Mouse (Mus musculus) kidney, postnatal 36 days (tissue): ENCODE results near the gene Mllt1.
A peak's percentile ranks its signal among the peaks of the same experiment; 100 is the strongest.

Experiments used
- DNase-seq, 2 experiments: peaks; one replicate each; pipeline ENCODE4 v3.0.0; 2021 to 2022; ENCODE audit warnings: mixed read lengths in 2 of 2

Mllt1 gene

DNA sequence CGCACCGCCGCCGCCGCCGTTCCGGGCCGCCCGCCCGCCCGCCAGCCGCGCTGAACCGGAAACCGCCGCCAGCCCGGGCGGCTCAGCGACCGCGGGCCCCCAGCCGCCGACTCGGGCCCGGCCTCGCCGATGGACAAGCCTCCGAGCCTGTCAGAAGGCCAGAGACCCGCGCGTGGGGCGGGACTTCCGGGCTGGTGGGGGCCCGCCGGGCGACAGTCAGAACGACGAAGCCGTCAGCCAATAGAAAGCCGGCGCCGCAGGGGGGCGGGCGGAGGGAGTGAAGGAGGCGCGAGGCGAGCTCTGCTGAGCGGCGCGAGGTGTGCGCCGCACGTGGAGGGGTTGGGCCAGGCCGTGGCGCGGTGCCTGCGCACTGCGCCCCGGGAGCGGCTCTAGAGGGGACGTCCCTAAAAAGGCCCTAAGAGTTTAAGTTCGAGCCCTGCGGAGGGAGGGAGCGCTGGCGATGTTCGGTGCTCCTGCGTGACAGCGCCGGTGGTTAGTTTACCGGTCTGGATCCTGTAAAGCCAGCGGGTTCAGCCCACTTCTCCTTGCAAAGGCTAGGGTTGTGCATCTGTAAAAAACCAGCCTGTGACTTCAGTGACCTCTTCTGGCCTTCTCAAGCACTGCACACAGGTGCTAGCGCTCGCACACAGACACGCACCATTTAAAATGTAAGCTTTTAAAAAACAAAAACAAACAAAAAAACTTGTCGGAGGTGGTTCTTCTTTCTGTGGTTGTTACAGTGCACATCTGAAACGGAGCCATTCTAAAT, at the start of gene Mllt1:
Gene Mllt1 (minus strand): TSS at position 53 of the 769 bp plus-strand sequence.
- peak; percentile 98 to 99 for DNase-seq

DNA sequence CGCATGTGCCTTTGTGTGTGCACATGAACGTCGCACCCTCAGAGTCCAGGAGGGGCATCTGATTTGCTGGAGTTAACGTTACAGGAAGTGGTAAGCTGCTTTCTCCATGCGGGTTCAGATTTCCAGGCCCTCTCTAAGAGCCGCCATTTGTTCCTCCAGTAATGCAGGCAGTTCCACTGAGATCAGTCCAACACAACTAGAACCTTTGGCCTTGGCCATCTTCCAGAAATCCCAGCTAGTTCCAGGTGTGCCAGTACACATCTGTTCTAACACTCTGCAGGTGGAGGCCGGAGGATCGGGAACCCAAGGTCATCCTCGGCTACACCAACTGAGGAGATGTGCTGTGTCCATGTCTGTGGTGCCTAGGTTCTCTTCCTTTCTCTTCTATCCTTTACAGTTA, 49.7 kb upstream of the Mllt1 start:
- DNase-seq = no peak

GRCm38 (mm10) chr17:56982013-56982412, 46.8 kb upstream of the Mllt1 start, which contains the start of gene Acer1:
TSS of gene Acer1 (minus strand) at chr17:56982126.
- DNase-seq = no peak

- no peak for DNase-seq
Observed at GRCm38 (mm10) chr17:56981049-56981448, 45.8 kb upstream of the Mllt1 start.

- no peak for DNase-seq
Observed at GRCm38 (mm10) chr17:56979524-56979923, 44.3 kb upstream of the Mllt1 start.

- no peak for DNase-seq
Observed at GRCm38 (mm10) chr17:56976531-56977390, 41.5 kb upstream of the Mllt1 start.

DNA sequence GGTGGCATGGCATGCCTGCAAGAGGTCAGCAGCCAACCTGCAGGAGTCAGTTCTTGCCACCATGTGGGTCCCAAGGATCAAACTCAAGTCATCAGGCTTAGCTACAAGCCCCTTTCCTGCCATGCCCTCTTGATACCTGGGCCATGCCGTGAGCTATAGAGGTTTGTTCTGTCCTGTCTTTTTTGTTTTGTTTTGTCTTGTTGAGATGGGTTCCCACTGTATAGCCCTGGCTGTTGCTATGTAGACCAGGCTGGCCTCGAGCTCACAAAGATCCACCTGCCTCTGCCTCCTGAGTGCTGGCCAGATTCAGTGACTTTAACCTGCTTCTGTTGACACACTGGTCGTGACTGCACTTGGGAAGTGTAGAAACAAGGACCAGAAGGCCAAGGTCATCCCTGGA, 40.2 kb upstream of the Mllt1 start:
- no peak for DNase-seq

DNA sequence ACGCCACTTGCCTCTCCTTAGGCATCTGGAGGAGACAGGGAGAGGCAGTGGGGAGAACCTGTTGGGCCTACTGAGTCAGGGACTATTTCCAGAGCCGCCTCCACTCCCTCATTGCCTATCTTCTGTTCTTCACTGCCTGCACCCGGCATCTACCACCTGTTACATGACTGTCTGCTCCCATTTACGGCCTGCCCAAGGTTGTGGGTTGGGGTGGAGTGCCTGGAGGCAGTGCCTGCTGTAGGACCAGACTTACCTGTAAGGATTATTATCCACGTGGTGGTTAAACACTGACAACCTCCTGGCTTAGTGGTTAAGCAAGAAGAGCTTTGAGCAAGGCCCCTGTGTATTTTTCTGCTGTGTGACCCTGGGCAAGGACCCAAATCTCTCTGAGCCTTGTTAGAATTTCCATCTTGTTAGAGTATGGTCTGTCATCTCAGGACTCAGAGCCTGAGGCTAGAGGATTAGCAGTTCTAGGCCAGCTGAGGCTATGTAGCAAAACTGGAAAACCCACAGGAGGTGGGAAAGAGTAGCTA, 39.6 kb upstream of the Mllt1 start:
- no peak for DNase-seq

GRCm38 (mm10) chr17:56973956-56974707, 38.9 kb upstream of the Mllt1 start:
- DNase-seq = no peak

DNA sequence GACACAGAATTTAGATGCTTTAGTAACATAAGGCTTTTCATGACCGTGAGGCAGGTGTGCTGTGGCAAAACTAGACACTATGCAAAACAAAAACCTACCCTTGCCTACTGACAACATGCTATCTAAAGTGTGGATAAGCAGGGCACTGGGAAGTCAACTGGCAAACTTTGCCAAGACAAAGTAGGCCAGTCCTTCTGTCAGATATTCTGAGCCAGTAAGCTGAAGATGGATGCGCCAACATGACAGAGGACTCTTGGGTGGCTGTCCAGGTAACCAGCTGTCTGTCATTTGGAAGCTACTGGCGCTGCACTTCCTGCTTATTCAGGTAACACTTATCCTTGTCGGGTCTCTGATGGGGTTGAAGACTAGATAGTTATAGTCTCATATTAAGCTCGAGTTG, 34.9 kb upstream of the Mllt1 start:
- no peak for DNase-seq

- no peak for DNase-seq
Observed at GRCm38 (mm10) chr17:56969321-56969720, 34.1 kb upstream of the Mllt1 start.

DNA sequence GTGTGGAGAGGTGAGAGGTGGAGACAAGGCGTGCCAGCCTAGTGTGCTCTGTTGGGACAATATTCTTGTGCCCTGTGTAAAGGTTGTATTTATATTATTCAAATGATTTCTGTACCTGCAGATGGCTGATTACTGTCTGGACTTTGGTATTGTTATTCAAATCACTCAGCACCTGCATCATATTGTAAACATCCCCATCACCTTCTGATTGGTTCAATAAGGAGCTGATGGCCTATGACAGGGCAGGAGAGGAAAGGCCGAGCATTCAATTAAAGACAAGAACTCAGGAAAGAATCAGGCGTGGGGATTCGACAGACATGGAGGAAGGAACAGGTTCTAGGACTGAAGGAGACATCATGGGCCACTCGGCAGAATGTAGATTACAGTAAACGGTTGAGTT, 28.4 kb upstream of the Mllt1 start:
- DNase-seq = no peak

DNA sequence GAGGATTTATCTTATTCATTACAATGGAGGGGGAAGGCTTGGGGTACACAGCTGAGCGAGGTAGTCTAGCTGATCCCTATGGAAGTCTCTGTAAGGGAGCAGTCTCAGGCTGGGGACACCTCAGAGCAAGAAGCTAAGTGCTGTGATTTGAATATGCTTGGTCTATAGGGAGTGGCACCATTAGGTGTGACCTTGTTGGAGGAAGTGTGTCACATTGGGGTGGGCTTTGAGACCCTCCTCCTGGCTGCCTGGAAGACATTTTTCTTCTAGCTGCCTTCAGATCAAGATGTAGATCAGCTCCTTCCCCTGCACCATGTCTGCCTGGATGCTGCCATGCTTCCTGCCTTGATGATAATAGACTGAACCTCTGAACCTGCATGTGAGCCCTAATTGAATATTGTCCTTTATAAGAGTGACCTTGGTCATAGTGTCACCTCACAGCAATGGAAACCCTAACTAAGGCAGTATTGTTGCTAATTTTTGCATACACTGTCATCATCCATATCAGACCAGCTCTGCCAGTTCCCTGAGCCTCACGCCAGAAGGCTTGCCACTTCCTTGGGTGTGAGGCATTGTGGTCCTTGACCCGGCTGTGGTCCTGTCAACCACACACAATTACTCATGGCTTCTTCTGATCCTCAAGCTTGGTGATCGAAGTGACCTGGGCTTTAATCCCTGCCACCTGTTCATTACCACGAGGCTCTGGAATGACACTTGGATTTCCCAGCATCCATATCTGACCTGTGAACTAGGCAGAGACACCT, 27.6 kb upstream of the Mllt1 start:
- no peak for DNase-seq

DNA sequence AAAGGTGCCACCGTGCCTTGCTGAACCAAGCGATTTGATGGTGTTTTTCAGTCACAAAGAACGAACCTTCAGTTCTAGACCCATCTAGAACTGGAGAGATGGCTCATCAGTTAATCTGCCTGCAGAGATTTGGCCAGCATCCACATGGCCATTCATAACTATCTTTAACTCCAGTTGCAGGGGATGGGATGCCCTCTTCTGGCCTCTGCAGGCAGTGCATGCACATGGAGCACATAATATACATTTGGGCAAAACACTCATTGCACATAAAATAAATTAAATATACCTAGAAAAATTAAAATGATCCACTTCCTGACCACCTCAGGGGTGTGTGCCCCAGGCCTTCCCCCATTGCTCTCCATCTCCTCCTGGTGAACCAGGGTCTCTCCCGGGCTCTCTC, 26.7 kb upstream of the Mllt1 start:
- no peak for DNase-seq

DNA sequence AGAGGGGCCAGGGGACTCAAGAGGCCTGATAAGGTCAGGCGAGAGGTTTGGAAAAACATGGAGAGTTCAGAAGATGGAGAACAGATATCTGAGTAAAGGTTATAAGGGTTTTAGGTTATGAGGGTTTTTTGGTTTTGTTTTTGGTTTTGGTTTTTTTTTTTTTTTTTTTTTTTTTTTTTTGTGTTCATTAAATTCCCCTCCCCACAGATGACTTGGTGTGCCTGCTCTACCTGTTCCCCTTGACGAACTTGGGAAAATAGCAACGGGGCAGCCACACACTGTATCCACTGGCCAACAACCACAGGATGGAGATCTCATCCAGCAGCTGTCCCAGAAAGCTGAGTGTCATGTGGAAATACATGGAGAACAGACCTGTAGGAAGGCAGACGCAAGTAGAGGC, 23.5 kb upstream of the Mllt1 start:
- DNase-seq = no peak

DNA sequence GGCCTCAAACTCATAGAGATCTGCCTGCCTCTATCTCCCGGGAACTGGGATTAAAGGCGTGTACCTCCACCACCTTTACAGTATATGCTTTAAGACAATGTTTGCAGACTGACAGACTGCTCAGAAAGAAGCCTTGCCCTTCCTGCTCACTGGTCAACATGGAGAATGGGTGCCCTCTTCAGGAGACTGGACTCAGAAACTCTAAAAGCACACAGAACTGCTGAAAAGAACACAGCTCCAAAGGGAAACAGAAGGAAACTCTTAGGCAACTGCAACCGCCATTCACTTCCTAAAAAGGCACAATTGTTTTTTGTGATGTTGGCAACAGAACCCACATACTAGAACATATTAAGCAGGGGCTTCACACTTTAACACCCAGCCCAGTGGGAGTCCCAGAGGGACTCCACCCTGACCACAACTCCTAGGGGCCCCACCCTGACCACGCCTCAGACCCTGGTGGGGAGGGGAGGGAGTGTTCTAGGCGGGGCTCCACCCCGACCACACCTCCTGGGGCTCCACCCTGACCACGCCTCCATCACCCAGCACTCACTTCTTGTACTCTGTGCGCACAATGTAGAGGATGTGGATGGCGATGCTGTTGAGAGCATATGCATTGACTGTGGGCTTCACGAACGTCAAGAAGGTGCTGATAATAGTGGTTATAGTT, 22.7 kb upstream of the Mllt1 start:
- peak in 1 of 2 experiments; percentile 6 for DNase-seq

DNA sequence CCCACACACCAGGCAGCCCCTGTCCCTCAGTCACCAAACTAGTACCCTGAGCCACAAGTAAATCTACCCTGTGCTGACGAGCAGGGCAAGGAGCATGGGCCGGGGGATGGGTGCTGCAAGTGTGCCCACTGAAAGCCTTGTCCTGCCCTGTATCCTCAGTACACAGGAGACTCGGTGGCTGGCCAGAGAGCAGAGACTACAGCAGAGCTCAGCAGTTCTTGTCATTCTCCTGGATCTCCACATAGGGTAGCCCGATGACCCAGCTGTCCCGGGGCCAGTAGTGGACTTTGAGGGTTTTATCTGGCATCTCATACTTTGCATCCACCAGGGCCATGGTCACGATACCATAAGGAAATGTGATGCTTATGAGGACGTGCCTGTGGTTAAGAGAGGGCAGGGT, 19.7 kb upstream of the Mllt1 start:
- DNase-seq = no peak

DNA sequence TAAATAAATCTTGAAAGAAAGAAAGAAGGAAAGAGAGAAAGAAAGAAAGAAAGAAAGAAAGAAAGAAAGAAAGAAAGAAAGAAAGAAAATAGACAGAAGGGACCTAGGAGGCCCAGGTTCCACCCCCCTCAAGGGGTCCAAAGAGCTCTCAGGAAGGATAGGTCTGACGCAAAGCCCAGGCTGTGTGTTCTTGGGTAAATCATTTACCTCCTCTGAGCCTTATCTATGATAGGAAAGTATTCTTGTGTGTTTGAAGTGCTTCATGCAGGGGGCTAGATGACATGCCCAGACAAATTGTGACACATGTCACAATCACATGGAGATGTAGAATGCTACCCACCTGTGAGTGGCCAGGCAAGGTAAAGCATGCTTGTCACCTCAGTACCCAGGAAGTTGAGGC, 17.4 kb upstream of the Mllt1 start:
- DNase-seq = no peak

DNA sequence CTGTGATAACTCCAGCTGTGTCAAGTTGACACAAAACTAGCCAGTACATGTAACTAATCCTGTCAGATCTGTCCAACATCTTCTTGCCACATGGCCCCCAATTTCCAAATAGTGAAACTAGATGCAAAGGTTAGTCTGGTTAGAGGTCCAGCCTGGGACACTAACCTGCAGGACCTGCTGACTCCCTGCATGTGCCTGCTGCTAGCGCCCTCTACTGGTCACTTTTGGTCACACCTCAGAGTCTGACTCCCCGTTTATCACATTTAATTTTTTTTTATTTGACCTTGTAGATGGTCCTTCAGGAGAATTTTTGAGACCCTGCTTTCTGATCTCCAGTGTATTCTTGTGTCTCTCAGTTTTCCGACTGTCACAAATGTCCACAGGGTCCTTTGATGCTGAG, 15.7 kb upstream of the Mllt1 start:
- DNase-seq = peak; percentile 53 to 84

GRCm38 (mm10) chr17:56938751-56939150, 3.5 kb upstream of the Mllt1 start:
- no peak for DNase-seq

- no peak for DNase-seq
Observed at GRCm38 (mm10) chr17:56936731-56937130, 1.5 kb upstream of the Mllt1 start.
